Mouse (Mus musculus): Measurements from ENCODE around the gene Tfdp1.

- TF ChIP-seq CTCF (IDR thresholded peaks at IDR 0.05) (no peak), POLR2A (IDR thresholded peaks at IDR 0.05; ENCODE audit: insufficient read depth, low read depth, low read length) (no peak), EP300 (IDR thresholded peaks at IDR 0.05; ENCODE audit: insufficient read depth, low read depth, low read length) (no peak)
These were observed 2.1 kb downstream of the Tfdp1 start for GRCm38 (mm10) chr8:13340650-13341049.
